22 mouse cellular contexts compared by ENCODE assay signal in genomic region chr19:48347116-48347515, GRCm38 (mm10).
DNase-seq lines count a peak whose midpoint lies in the region; ATAC-seq lines count a peak whose summit lies in the region.
"Had no signal": no experiment of that assay in that cellular context is flagged by ENCODE, and none has a peak within 500 bp of the region (broad histone marks: within the 10 kb centered on the region; RNA-seq: fewer than 3 reads in every experiment).

No protein-coding gene starts in this region.

- no peak overlapping the region for H3K4me2 ChIP-seq in forebrain, embryonic 12.5 days
- no peak overlapping the region for H3K4me2 ChIP-seq in kidney, embryonic 16.5 days (replicated peaks; ENCODE audit: low read depth, low read length)
- H3K4me2 ChIP-seq in forebrain, embryonic 15.5 days (replicated peaks) = no peak overlapping the region
- H3K4me2 ChIP-seq: embryonic facial prominence, embryonic 13.5 days; heart, embryonic 11.5 days; hindbrain, embryonic 12.5 days; hindbrain, embryonic 15.5 days had no signal

- WGBS in forebrain, embryonic 12.5 days = 74% methylated on average over 5 of the region's 5 CpGs
- WGBS in forebrain, embryonic 10.5 days = 91% methylated on average over 5 of the region's 5 CpGs
- 71% methylated on average over 5 of the region's 5 CpGs for WGBS in kidney, embryonic 16.5 days
- 62% methylated on average over 5 of the region's 5 CpGs for WGBS in forebrain, embryonic 15.5 days
- WGBS in embryonic facial prominence, embryonic 10.5 days = 80% methylated on average over 5 of the region's 5 CpGs

- 0 out of 2 replicates have a peak, but pooled peaks have one; percentile 20 for ATAC-seq in forebrain, embryonic 12.5 days (ENCODE audit: low FRiP score)
- peak; percentile 15; the same call in 1 of the 2 replicates for ATAC-seq in kidney, embryonic 16.5 days (ENCODE audit: low FRiP score, low TSS enrichment)
- ATAC-seq in forebrain, embryonic 15.5 days (replicated peaks) = peak; percentile 64
- ATAC-seq: intestine, postnatal 0 days; Patski had no signal

- H3K27me3 ChIP-seq in forebrain, embryonic 12.5 days = no peaks in the 10 kb centered on the region
- no peaks in the 10 kb centered on the region for H3K27me3 ChIP-seq in forebrain, embryonic 10.5 days (ENCODE audit: poor library complexity, severe bottlenecking)
- no peaks in the 10 kb centered on the region for H3K27me3 ChIP-seq in kidney, embryonic 16.5 days (ENCODE audit: insufficient read depth, low read length)
- no peaks in the 10 kb centered on the region for H3K27me3 ChIP-seq in forebrain, embryonic 15.5 days
- H3K27me3 ChIP-seq in embryonic facial prominence, embryonic 10.5 days (replicated peaks; ENCODE audit: low read depth, poor library complexity, severe bottlenecking) = no peaks in the 10 kb centered on the region
- H3K27me3 ChIP-seq: embryonic facial prominence, embryonic 13.5 days; hindbrain, embryonic 12.5 days had no signal

- H3K4me3 ChIP-seq in forebrain, embryonic 12.5 days (replicated peaks) = no peak overlapping the region
- H3K4me3 ChIP-seq in forebrain, embryonic 10.5 days = no peak overlapping the region
- no peak overlapping the region for H3K4me3 ChIP-seq in kidney, embryonic 16.5 days (ENCODE audit: low read length)
- no peak overlapping the region for H3K4me3 ChIP-seq in forebrain, embryonic 15.5 days
- H3K4me3 ChIP-seq in embryonic facial prominence, embryonic 10.5 days = no peak overlapping the region
- H3K4me3 ChIP-seq: embryonic facial prominence, embryonic 13.5 days; erythroblast, embryonic 14.5 days; heart, adult 2 months; hindbrain, embryonic 12.5 days; hindbrain, embryonic 15.5 days had no signal

- no peak overlapping the region for H3K27ac ChIP-seq in forebrain, embryonic 12.5 days
- no peak overlapping the region for H3K27ac ChIP-seq in forebrain, embryonic 10.5 days
- H3K27ac ChIP-seq in kidney, embryonic 16.5 days (ENCODE audit: low read length) = no peak overlapping the region
- H3K27ac ChIP-seq in forebrain, embryonic 15.5 days (replicated peaks) = no peak overlapping the region
- H3K27ac ChIP-seq in embryonic facial prominence, embryonic 10.5 days (replicated peaks) = no peak overlapping the region
- H3K27ac ChIP-seq: embryonic facial prominence, embryonic 13.5 days; heart, adult 2 months; hindbrain, embryonic 12.5 days; hindbrain, embryonic 15.5 days had no signal

- H3K36me3 ChIP-seq in forebrain, embryonic 12.5 days (replicated peaks) = no peaks in the 10 kb centered on the region
- no peaks in the 10 kb centered on the region for H3K36me3 ChIP-seq in forebrain, embryonic 10.5 days (replicated peaks)
- no peaks in the 10 kb centered on the region for H3K36me3 ChIP-seq in kidney, embryonic 16.5 days (ENCODE audit: insufficient read depth, low read length)
- no peaks in the 10 kb centered on the region for H3K36me3 ChIP-seq in forebrain, embryonic 15.5 days
- no peaks in the 10 kb centered on the region for H3K36me3 ChIP-seq in embryonic facial prominence, embryonic 10.5 days (replicated peaks)
- H3K36me3 ChIP-seq: embryonic facial prominence, embryonic 13.5 days; hindbrain, embryonic 12.5 days; hindbrain, embryonic 15.5 days had no signal

- peaks cover 8% of the 10 kb centered on the region; the same call in 1 of the 2 replicates for H3K4me1 ChIP-seq in forebrain, embryonic 12.5 days
- H3K4me1 ChIP-seq in forebrain, embryonic 10.5 days = peaks cover 16% of the 10 kb centered on the region
- H3K4me1 ChIP-seq in kidney, embryonic 16.5 days (ENCODE audit: insufficient read depth, low read length) = no peaks in the 10 kb centered on the region
- H3K4me1 ChIP-seq in forebrain, embryonic 15.5 days = peaks cover 13% of the 10 kb centered on the region
- peaks cover 19% of the 10 kb centered on the region for H3K4me1 ChIP-seq in embryonic facial prominence, embryonic 10.5 days

- H3K9ac ChIP-seq in forebrain, embryonic 12.5 days = no peak overlapping the region
- H3K9ac ChIP-seq in kidney, embryonic 16.5 days (replicated peaks; ENCODE audit: low read length) = no peak overlapping the region
- H3K9ac ChIP-seq in forebrain, embryonic 15.5 days (replicated peaks) = no peak overlapping the region
- H3K9ac ChIP-seq: embryonic facial prominence, embryonic 13.5 days; hindbrain, embryonic 12.5 days; hindbrain, embryonic 15.5 days had no signal

- DNase-seq in forebrain, embryonic 10.5 days (ENCODE audit: extremely low spot score, low spot score) = no peak
- no peak for DNase-seq in kidney, postnatal 10 days
- no peak for DNase-seq in Muller cell, postnatal 12 days (ENCODE audit: inconsistent ontology term)
- no peak for DNase-seq in embryonic facial prominence, embryonic 10.5 days (ENCODE audit: low spot score)
- DNase-seq: adrenal gland, postnatal 10 days; adrenal gland, postnatal 36 days; cerebellum, adult 11 months; cerebellum, adult 2 months; cerebellum, adult 9-11 months; cerebellum, postnatal 25 days; gastrocnemius, postnatal 25 days; heart, adult 2 months had no signal

- no peaks in the 10 kb centered on the region for H3K9me3 ChIP-seq in forebrain, embryonic 12.5 days
- H3K9me3 ChIP-seq in forebrain, embryonic 10.5 days = no peaks in the 10 kb centered on the region
- no peaks in the 10 kb centered on the region for H3K9me3 ChIP-seq in kidney, embryonic 16.5 days (ENCODE audit: low read length)
- no peaks in the 10 kb centered on the region for H3K9me3 ChIP-seq in forebrain, embryonic 15.5 days
- no peaks in the 10 kb centered on the region for H3K9me3 ChIP-seq in embryonic facial prominence, embryonic 10.5 days
- H3K9me3 ChIP-seq: embryonic facial prominence, embryonic 13.5 days; hindbrain, embryonic 12.5 days; hindbrain, embryonic 15.5 days had no signal
